Mouse (Mus musculus) liver, adult 2 months (tissue): Measurements from ENCODE around the gene Poldip2. TPM values are rescaled to one million over a fixed set of nuclear protein-coding genes. Genes with fewer than 3 reads are reported as not detected.
A peak's percentile ranks its signal among the peaks of the same experiment; 100 is the strongest.

Source experiments
- DNase-seq: peaks from one replicate; pipeline ENCODE4 v3.0.0-alpha.2; 2011; ENCODE audit warnings: low read depth, low spot score; ENCODE audit errors: extremely low read depth
- H3K27ac ChIP-seq: fragments of 200-500 bp; replicated peaks from 2 replicates; pipeline ENCODE4 v1.5.1; 2012; ENCODE audit warnings: low read depth, mild to moderate bottlenecking, control low read depth, inconsistent platforms, low read length; ENCODE audit not compliant: insufficient read depth
- H3K27me3 ChIP-seq: fragments of 200-500 bp; 2 replicates; pipeline ENCODE4 v1.6.1; 2012; ENCODE audit warnings: mild to moderate bottlenecking, moderate library complexity, low read length, inconsistent platforms; ENCODE audit not compliant: control insufficient read depth, insufficient read depth
- H3K36me3 ChIP-seq: fragments of 200-500 bp; 2 replicates; pipeline ENCODE4 v1.6.1; 2012; ENCODE audit warnings: low read length, inconsistent platforms; ENCODE audit not compliant: control insufficient read depth, insufficient read depth
- H3K4me1 ChIP-seq: fragments of 200-500 bp; 2 replicates; pipeline ENCODE4 v1.6.1; 2011; ENCODE audit warnings: low read length; ENCODE audit not compliant: control insufficient read depth, insufficient read depth
- H3K4me3 ChIP-seq: fragments of 200-500 bp; 2 replicates; pipeline ENCODE4 v1.5.1; 2011; ENCODE audit warnings: low read depth, mild to moderate bottlenecking, control low read depth, low read length, moderate library complexity; ENCODE audit not compliant: insufficient read depth
- H3K79me2 ChIP-seq: fragments of 200-500 bp; 2 replicates; pipeline ENCODE4 v1.6.1; 2012; ENCODE audit warnings: inconsistent platforms, mild to moderate bottlenecking, low read length, moderate library complexity; ENCODE audit not compliant: control insufficient read depth, insufficient read depth
- H3K9ac ChIP-seq: fragments of 200-500 bp; 2 replicates; pipeline ENCODE4 v1.6.1; 2012; ENCODE audit warnings: low read depth, mild to moderate bottlenecking, control low read depth, inconsistent platforms, low read length
- CTCF ChIP-seq: fragments of 200-500 bp; IDR thresholded peaks from 2 replicates; pipeline ENCODE4 v1.5.1; 2011; ENCODE audit warnings: low read depth, low read length, control low read depth
- POLR2A ChIP-seq: fragments of 200-500 bp; IDR thresholded peaks from 2 replicates; pipeline ENCODE4 v1.6.1; 2011; ENCODE audit warnings: low read length, control low read depth; ENCODE audit not compliant: insufficient read depth; ENCODE audit errors: extremely low read depth
- WGBS: fragments of 180-500 bp; shearing (Covaris S2); methylation state at CpG from one replicate; pipeline ENCODE4 v1.1.7; 2018; 5-methylcytosine and 5-hydroxymethylcytosine counted together
- polyA plus RNA-seq: library from polyadenylated mRNA; depleted of rRNA; stranded (reverse); fragments of >200 nt; gene quantifications from 2 replicates; pipeline ENCODE4 v1.2.3, GENCODE M21; 2012
- total RNA-seq: library from RNA; depleted of rRNA; stranded (reverse); fragments of >200 nt; gene quantifications from 2 replicates; pipeline ENCODE4 v1.2.3, GENCODE M21; 2014

Poldip2 gene
- total and polyA plus RNA-seq, 2 experiments, result 63.5 to 80.9 TPM

- no peaks in the 10 kb centered on the region for H3K79me2 ChIP-seq
- H3K9ac ChIP-seq, result no peak overlapping the region
- no peak overlapping the region for H3K27ac ChIP-seq
- DNase-seq, result peak; percentile 43
- 4% methylated on average over 8 of the region's 8 CpGs for WGBS
- H3K4me1 ChIP-seq, result peaks cover 5% of the 10 kb centered on the region; the same call in 1 of the 2 replicates
- H3K36me3 ChIP-seq, result no peaks in the 10 kb centered on the region
- no peak overlapping the region for H3K4me3 ChIP-seq
- TF ChIP-seq CTCF, result peak; percentile 93
- no peak for TF ChIP-seq POLR2A
- H3K27me3 ChIP-seq, result peaks cover 5% of the 10 kb centered on the region; the same call in 1 of the 2 replicates
Measured at GRCm38 (mm10) chr11:78488168-78488567, 23.8 kb upstream of the Poldip2 start.

GRCm38 (mm10) chr11:78490781-78491241 is 21.2 kb upstream of the Poldip2 start:
- H3K4me1 ChIP-seq, result peaks cover 5% of the 10 kb centered on the region; the same call in 1 of the 2 replicates
- DNase-seq, result peak; percentile 50
- no peaks in the 10 kb centered on the region for H3K79me2 ChIP-seq
- 10% methylated on average over 48 of the region's 48 CpGs for WGBS
- peak; percentile 74 for TF ChIP-seq CTCF
- TF ChIP-seq POLR2A, result no peak
- no peak overlapping the region for H3K9ac ChIP-seq
- no peak overlapping the region for H3K27ac ChIP-seq
- no peaks in the 10 kb centered on the region for H3K36me3 ChIP-seq
- H3K27me3 ChIP-seq, result peaks cover 3% of the 10 kb centered on the region; the same call in 1 of the 2 replicates
- H3K4me3 ChIP-seq, result peak overlapping the region; percentile 24; the same call in 1 of the 2 replicates

GRCm38 (mm10) chr11:78495904-78496303 is 16.1 kb upstream of the Poldip2 start:
- TF ChIP-seq CTCF, result no peak
- TF ChIP-seq POLR2A, result no peak
- Histone ChIP-seq H3K79me2 (peaks cover 13% of the 10 kb centered on the region; the same call in 1 of the 2 replicates), H3K4me3 (no peak overlapping the region), H3K4me1 (peaks cover 4% of the 10 kb centered on the region; the same call in 1 of the 2 replicates), H3K36me3 (no peaks in the 10 kb centered on the region), H3K27me3 (no peaks in the 10 kb centered on the region), H3K27ac (no peak overlapping the region), H3K9ac (no peak overlapping the region)
- 12% methylated on average over 6 of the region's 6 CpGs for WGBS
- DNase-seq, result no peak

- no peak for DNase-seq
- TF ChIP-seq POLR2A (no peak), CTCF (no peak)
- Histone ChIP-seq H3K27me3 (no peaks in the 10 kb centered on the region), H3K4me3 (peak overlapping the region; percentile 27; the same call in 1 of the 2 replicates), H3K27ac (no peak overlapping the region), H3K9ac (no peak overlapping the region; the same call in 1 of the 2 replicates), H3K4me1 (peaks cover 9% of the 10 kb centered on the region; the same call in 1 of the 2 replicates), H3K36me3 (peaks cover 5% of the 10 kb centered on the region), H3K79me2 (peaks cover 13% of the 10 kb centered on the region; the same call in 1 of the 2 replicates)
- WGBS, result 9% methylated on average over 43 of the region's 44 CpGs
Measured at GRCm38 (mm10) chr11:78497071-78497541, 14.9 kb upstream of the Poldip2 start.

GRCm38 (mm10) chr11:78497544-78498522 is 14.2 kb upstream of the Poldip2 start, which contains the start of gene Sarm1:
Sarm1 (minus strand) TSS chr11:78497754.
- Histone ChIP-seq H3K4me1 (peaks cover 15% of the 10 kb centered on the region), H3K79me2 (peaks cover 13% of the 10 kb centered on the region; the same call in 1 of the 2 replicates), H3K27me3 (no peaks in the 10 kb centered on the region), H3K27ac (peak within 1 kb of the TSS; percentile 77), H3K9ac (peak within 1 kb of the TSS; percentile 62), H3K36me3 (peaks cover 7% of the 10 kb centered on the region), H3K4me3 (peak within 1 kb of the TSS; percentile 45)
- WGBS, result 2% methylated on average over 36 of the region's 36 CpGs
- DNase-seq, result peak; percentile 89
- no peak for TF ChIP-seq CTCF
- peak; percentile 35; the same call in 1 of the 2 replicates for TF ChIP-seq POLR2A
